Mouse (Mus musculus) ES-Bruce4 (cell line): ENCODE data around the gene Mex3d.

Experiments used
- CTCF ChIP-seq: IDR thresholded peaks from one replicate; pipeline ENCODE4 v1.8.1; 2011; ENCODE audit warnings: low read depth, low read length
- POLR2A ChIP-seq: IDR thresholded peaks from one replicate; pipeline ENCODE4 v1.8.1; 2011; ENCODE audit warnings: low read length; ENCODE audit not compliant: insufficient read depth

DNA sequence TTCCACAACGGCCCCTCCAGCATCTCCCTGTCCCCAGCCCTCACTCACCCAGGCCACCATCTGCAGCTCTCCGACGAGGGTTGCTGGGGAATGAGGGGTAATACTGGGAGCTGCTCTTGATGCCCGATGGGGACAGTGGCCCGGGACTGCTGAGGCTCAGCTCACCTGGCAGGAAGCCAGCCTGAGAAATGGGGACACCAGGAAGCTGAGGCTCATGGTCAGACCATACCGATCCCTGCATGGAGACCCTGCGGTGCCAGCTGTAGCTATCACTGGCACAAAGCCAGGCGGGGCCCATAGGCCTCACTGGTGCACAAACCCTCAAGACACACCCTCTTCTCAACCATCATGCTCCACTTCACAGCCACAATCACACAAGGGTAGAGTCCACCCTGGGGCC, 32.0 kb upstream of the Mex3d start:
- TF ChIP-seq CTCF (no peak), POLR2A (no peak)
